Mouse (Mus musculus) hindbrain, embryonic 11.5 days (tissue): Measurements from ENCODE around the gene St7. TPM values are rescaled to one million over a fixed set of nuclear protein-coding genes. Genes with fewer than 3 reads are reported as not detected.

Experiments
- ATAC-seq: fragments of 200-750 bp; cut with Nextera tagmentation; 2 replicates; pipeline ENCODE4 v1.8.0; 2017; ENCODE audit warnings: mild to moderate bottlenecking, moderate TSS enrichment, moderate library complexity; ENCODE audit not compliant: low FRiP score
- DNase-seq: peaks from one replicate; pipeline ENCODE4 v3.0.0-alpha.2; 2015; ENCODE audit warnings: low spot score
- H3K27ac ChIP-seq: fragments of 300-500 bp; sonication (generic); 2 replicates; pipeline ENCODE4 v1.5.1; 2014; ENCODE audit warnings: mild to moderate bottlenecking, low read depth, low read length
- H3K27me3 ChIP-seq: fragments of 300-500 bp; sonication (generic); 2 replicates; pipeline ENCODE4 v1.6.1; 2014; ENCODE audit warnings: mild to moderate bottlenecking, low read length, moderate library complexity, mixed read lengths; ENCODE audit not compliant: control insufficient read depth, insufficient read depth
- H3K36me3 ChIP-seq: fragments of 300-500 bp; sonication (generic); 2 replicates; pipeline ENCODE4 v1.6.1; 2014; ENCODE audit warnings: mild to moderate bottlenecking, low read length, moderate library complexity, mixed read lengths; ENCODE audit not compliant: control insufficient read depth, insufficient read depth
- H3K4me1 ChIP-seq: fragments of 300-500 bp; sonication (generic); replicated peaks from 2 replicates; pipeline ENCODE4 v1.6.1; 2014; ENCODE audit warnings: low read length, mixed read lengths; ENCODE audit not compliant: control insufficient read depth, insufficient read depth
- H3K4me2 ChIP-seq: fragments of 300-500 bp; sonication (generic); replicated peaks from 2 replicates; pipeline ENCODE4 v1.6.1; 2014; ENCODE audit warnings: mild to moderate bottlenecking, low read depth, low read length
- H3K4me3 ChIP-seq: fragments of 300-500 bp; sonication (generic); 2 replicates; pipeline ENCODE4 v1.5.1; 2014; ENCODE audit warnings: low read depth, low read length
- H3K9ac ChIP-seq: fragments of 300-500 bp; sonication (generic); 2 replicates; pipeline ENCODE4 v1.6.1; 2014; ENCODE audit warnings: low read depth, low read length
- H3K9me3 ChIP-seq: fragments of 300-500 bp; sonication (generic); 2 replicates; pipeline ENCODE4 v1.6.1; 2016; ENCODE audit warnings: low read length; ENCODE audit not compliant: control insufficient read depth
- WGBS: fragments of 180-500 bp; shearing (Covaris S2); extraction: QIAGEN DNeasy Blood & Tissue Kit; methylation state at CpG from one replicate; pipeline ENCODE4 v1.1.7; 2014; 5-methylcytosine and 5-hydroxymethylcytosine counted together
- polyA plus RNA-seq: library from polyadenylated mRNA; unstranded; fragments of >200 nt; fragmentation: Nextera tagmentation; extraction: Ambion mirVana; gene quantifications from 2 replicates; pipeline ENCODE4 v1.2.1, GENCODE M21; 2014

The St7 gene
- polyA plus RNA-seq, 1 experiment from 2014 or later = 52.1 TPM

GRCm38 (mm10) chr6:17727241-17727640 is 34.5 kb downstream of the St7 start:
- Histone ChIP-seq H3K36me3 (no peaks in the 10 kb centered on the region), H3K9me3 (no peaks in the 10 kb centered on the region), H3K4me1 (no peaks in the 10 kb centered on the region), H3K4me2 (no peak overlapping the region), H3K9ac (no peak overlapping the region), H3K4me3 (no peak overlapping the region), H3K27ac (no peak overlapping the region), H3K27me3 (no peaks in the 10 kb centered on the region)
- WGBS = 89% methylated on average over 3 of the region's 3 CpGs
- no peak for ATAC-seq
- no peak for DNase-seq

GRCm38 (mm10) chr6:17727891-17728790 is 35.4 kb downstream of the St7 start:
- Histone ChIP-seq H3K9me3 (no peaks in the 10 kb centered on the region), H3K9ac (no peak overlapping the region), H3K27me3 (no peaks in the 10 kb centered on the region), H3K4me1 (no peaks in the 10 kb centered on the region), H3K36me3 (no peaks in the 10 kb centered on the region), H3K27ac (no peak overlapping the region), H3K4me3 (no peak overlapping the region), H3K4me2 (no peak overlapping the region)
- no peak for DNase-seq
- no peak for ATAC-seq
- WGBS = 88% methylated on average over 9 of the region's 9 CpGs

- Histone ChIP-seq H3K4me2 (no peak overlapping the region), H3K4me3 (no peak overlapping the region), H3K27me3 (no peaks in the 10 kb centered on the region), H3K9ac (no peak overlapping the region), H3K27ac (no peak overlapping the region), H3K4me1 (no peaks in the 10 kb centered on the region), H3K9me3 (no peaks in the 10 kb centered on the region), H3K36me3 (no peaks in the 10 kb centered on the region)
- 90% methylated on average over 6 of the region's 6 CpGs for WGBS
- DNase-seq (no peak), ATAC-seq (no peak)
Observed at GRCm38 (mm10) chr6:17730122-17730521, 37.4 kb downstream of the St7 start.

GRCm38 (mm10) chr6:17731694-17732093 is 39.0 kb downstream of the St7 start:
- H3K27me3 ChIP-seq = no peaks in the 10 kb centered on the region
- no peaks in the 10 kb centered on the region for H3K9me3 ChIP-seq
- 70% methylated on average over 5 of the region's 5 CpGs for WGBS
- no peak overlapping the region for H3K27ac ChIP-seq
- no peak overlapping the region for H3K4me2 ChIP-seq
- ATAC-seq (no peak), DNase-seq (no peak)
- no peaks in the 10 kb centered on the region for H3K36me3 ChIP-seq
- no peaks in the 10 kb centered on the region for H3K4me1 ChIP-seq
- H3K4me3 ChIP-seq = no peak overlapping the region
- no peak overlapping the region for H3K9ac ChIP-seq

GRCm38 (mm10) chr6:17733951-17734411 is 41.2 kb downstream of the St7 start:
- ATAC-seq (no peak), DNase-seq (no peak)
- Histone ChIP-seq H3K9me3 (no peaks in the 10 kb centered on the region), H3K4me3 (no peak overlapping the region), H3K4me2 (no peak overlapping the region), H3K27ac (no peak overlapping the region), H3K4me1 (no peaks in the 10 kb centered on the region), H3K27me3 (no peaks in the 10 kb centered on the region), H3K9ac (no peak overlapping the region), H3K36me3 (no peaks in the 10 kb centered on the region)
- WGBS = 85% methylated on average over 8 of the region's 8 CpGs

GRCm38 (mm10) chr6:17737262-17737948 is 44.7 kb downstream of the St7 start:
- H3K27ac ChIP-seq = no peak overlapping the region
- H3K4me1 ChIP-seq = no peaks in the 10 kb centered on the region
- no peaks in the 10 kb centered on the region for H3K9me3 ChIP-seq
- H3K27me3 ChIP-seq = no peaks in the 10 kb centered on the region
- ATAC-seq (no peak), DNase-seq (no peak)
- H3K9ac ChIP-seq = no peak overlapping the region
- no peaks in the 10 kb centered on the region for H3K36me3 ChIP-seq
- WGBS = 93% methylated on average over 8 of the region's 8 CpGs
- no peak overlapping the region for H3K4me2 ChIP-seq
- H3K4me3 ChIP-seq = no peak overlapping the region

GRCm38 (mm10) chr6:17740128-17740527 is 47.4 kb downstream of the St7 start:
- 88% methylated on average over 1 of the region's 1 CpGs for WGBS
- DNase-seq = no peak
- H3K9me3 ChIP-seq = no peaks in the 10 kb centered on the region

GRCm38 (mm10) chr6:17741639-17742038 is 48.9 kb downstream of the St7 start:
- H3K9ac ChIP-seq = no peak overlapping the region
- no peak overlapping the region for H3K27ac ChIP-seq
- no peaks in the 10 kb centered on the region for H3K27me3 ChIP-seq
- H3K9me3 ChIP-seq = no peaks in the 10 kb centered on the region
- no peak overlapping the region for H3K4me2 ChIP-seq
- DNase-seq (no peak), ATAC-seq (no peak)
- no peaks in the 10 kb centered on the region for H3K4me1 ChIP-seq
- WGBS = 92% methylated on average over 6 of the region's 6 CpGs
- H3K4me3 ChIP-seq = no peak overlapping the region
- H3K36me3 ChIP-seq = no peaks in the 10 kb centered on the region

More at GRCm38 (mm10) chr6:17740128-17740527, 47.4 kb downstream of the St7 start:
- Histone ChIP-seq H3K27ac (no peak overlapping the region), H3K4me2 (no peak overlapping the region), H3K4me1 (no peaks in the 10 kb centered on the region), H3K9ac (no peak overlapping the region), H3K4me3 (no peak overlapping the region), H3K27me3 (no peaks in the 10 kb centered on the region), H3K36me3 (no peaks in the 10 kb centered on the region)
- ATAC-seq = no peak
